Mouse (Mus musculus): ENCODE results near the gene Traf5.

- TF ChIP-seq POLR2A (IDR thresholded peaks at IDR 0.05; ENCODE audit: borderline replicate concordance, extremely low read depth, insufficient read depth, insufficient read length, poor library complexity, severe bottlenecking) (no peak), CTCF (IDR thresholded peaks at IDR 0.05; ENCODE audit: borderline replicate concordance, extremely low read depth, insufficient read depth, insufficient read length) (no peak)
Measured at GRCm38 (mm10) chr1:191986674-191987480, 105.5 kb downstream of the Traf5 start.

Data from brain, embryonic 14.5 days (tissue).